Mouse (Mus musculus): ENCODE data around the gene Emcn. TPM values are rescaled to one million over a fixed set of nuclear protein-coding genes. Genes with fewer than 3 reads are reported as not detected.

Emcn gene
- polyA plus RNA-seq, 1 experiment from 2014 or later, result 14.6 TPM

DNA sequence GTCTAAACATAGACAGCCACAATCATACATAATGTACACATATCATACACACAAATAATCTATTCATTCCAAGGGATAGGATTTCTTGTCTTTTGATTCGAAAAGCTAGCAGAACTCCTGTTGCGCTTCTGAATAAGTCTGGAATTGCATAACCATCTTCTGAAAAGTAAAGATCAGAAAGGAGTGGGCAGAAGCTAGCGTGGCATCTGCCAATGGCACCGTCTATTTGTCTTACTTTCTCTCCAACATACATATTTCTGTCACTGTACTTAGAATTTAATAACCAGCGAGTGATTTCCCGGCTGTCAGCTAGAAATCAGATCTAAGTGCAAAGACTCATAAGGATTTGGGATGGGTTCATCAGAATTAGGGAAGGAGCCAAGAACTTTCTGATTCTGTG is 88.6 kb downstream of the Emcn start:
- H3K4me3 ChIP-seq (replicated peaks), result no peak overlapping the region
- ATAC-seq (ENCODE audit: low FRiP score), result no peak

DNA sequence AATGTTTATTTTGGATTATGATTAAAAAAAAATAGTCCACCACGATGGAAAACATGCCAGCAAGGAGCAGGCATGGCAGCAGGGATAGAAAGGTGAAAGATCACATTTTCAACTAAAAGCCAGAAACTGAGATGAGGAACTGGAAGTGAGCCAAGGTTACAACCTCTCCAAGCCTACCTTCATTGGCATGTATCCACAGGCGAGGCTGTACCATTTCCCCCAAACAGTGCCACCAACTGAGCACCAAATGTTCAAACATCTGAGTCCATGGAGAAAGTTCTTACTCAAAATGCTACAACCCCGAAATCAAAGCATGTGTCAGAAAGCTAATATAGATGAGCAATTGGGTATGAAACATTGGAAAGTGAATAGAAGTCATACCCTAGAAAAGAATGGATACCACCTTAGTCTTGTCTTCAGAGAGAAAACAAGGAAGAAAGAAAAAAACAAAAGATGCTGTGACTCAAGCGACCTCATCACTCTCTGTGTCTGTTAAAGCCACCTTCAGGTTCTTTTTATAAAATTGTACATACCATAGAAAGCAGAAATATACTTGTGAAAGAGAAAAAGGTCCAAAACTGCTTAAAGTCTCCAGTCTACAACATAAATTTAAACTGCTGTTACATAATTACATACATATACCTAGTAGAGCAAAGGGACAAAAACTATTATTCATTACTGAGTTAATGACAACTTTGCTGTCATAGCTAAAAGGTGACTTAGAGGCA is 124.2 kb downstream of the Emcn start:
- no peak overlapping the region for H3K4me2 ChIP-seq
- no peaks in the 10 kb centered on the region for H3K9me3 ChIP-seq
- 83% methylated on average over 4 of the region's 4 CpGs for WGBS
- no peaks in the 10 kb centered on the region for H3K4me1 ChIP-seq
- H3K9ac ChIP-seq, result no peak overlapping the region
- H3K4me3 ChIP-seq (replicated peaks), result no peak overlapping the region
- no peak for ATAC-seq (ENCODE audit: low FRiP score)
- H3K36me3 ChIP-seq (replicated peaks), result no peaks in the 10 kb centered on the region
- no peaks in the 10 kb centered on the region for H3K27me3 ChIP-seq
- H3K27ac ChIP-seq, result no peak overlapping the region

More for the DNA sequence above, 88.6 kb downstream of the Emcn start:
- no peak overlapping the region for H3K27ac ChIP-seq
- H3K36me3 ChIP-seq (replicated peaks), result no peaks in the 10 kb centered on the region
- H3K4me2 ChIP-seq, result no peak overlapping the region
- H3K9me3 ChIP-seq, result no peaks in the 10 kb centered on the region
- no peaks in the 10 kb centered on the region for H3K27me3 ChIP-seq
- no peaks in the 10 kb centered on the region for H3K4me1 ChIP-seq
- no peak overlapping the region for H3K9ac ChIP-seq
- 92% methylated on average over 6 of the region's 6 CpGs for WGBS

DNA sequence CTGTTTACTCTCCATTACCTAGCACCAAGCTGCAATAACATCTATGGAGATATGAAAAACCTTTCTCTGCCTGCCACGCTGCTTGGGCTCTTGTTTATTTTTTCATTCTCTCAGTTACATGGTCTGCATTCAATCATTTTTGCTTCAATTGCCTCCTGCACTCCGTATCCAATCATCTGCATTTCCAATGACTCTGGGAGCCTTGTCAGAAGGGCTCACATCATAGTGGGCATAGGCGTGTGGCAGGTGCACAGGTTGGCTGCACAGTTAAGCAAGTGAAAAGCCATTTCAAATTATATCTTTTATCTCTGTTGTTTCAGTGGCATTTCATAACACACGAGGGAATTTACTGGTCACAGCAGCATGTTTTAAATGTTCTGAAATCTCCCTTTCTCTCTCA is 125.1 kb downstream of the Emcn start:
- no peaks in the 10 kb centered on the region for H3K27me3 ChIP-seq
- no peak overlapping the region for H3K4me2 ChIP-seq
- no peak overlapping the region for H3K4me3 ChIP-seq (replicated peaks)
- H3K36me3 ChIP-seq (replicated peaks), result no peaks in the 10 kb centered on the region
- H3K27ac ChIP-seq, result no peak overlapping the region
- 76% methylated on average over 4 of the region's 4 CpGs for WGBS
- no peaks in the 10 kb centered on the region for H3K9me3 ChIP-seq
- no peak for ATAC-seq (ENCODE audit: low FRiP score)
- H3K4me1 ChIP-seq, result no peaks in the 10 kb centered on the region
- no peak overlapping the region for H3K9ac ChIP-seq

DNA sequence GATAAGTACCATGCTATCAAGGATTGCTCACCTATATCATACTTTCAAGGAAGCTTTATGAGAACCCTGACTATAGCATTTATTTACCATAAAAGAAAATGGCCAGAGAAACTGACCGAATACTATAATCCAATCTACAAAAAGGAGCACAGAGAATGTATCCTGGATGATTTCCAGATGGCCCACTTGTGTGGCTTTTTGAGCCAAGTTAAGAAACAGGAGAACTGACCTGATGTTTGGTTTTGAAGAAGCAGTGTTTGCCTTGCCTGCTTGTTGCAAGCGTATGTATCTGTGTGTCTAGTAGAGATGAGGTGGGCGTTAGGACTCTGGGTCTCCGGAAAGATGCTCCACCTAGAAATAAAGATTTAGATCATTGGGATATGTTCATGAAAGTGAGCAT is 125.9 kb downstream of the Emcn start:
- Histone ChIP-seq H3K27ac (no peak overlapping the region), H3K9me3 (no peaks in the 10 kb centered on the region), H3K4me3 (replicated peaks) (no peak overlapping the region), H3K36me3 (replicated peaks) (no peaks in the 10 kb centered on the region), H3K4me1 (no peaks in the 10 kb centered on the region), H3K9ac (no peak overlapping the region), H3K27me3 (no peaks in the 10 kb centered on the region), H3K4me2 (no peak overlapping the region)
- 94% methylated on average over 4 of the region's 4 CpGs for WGBS
- no peak for ATAC-seq (ENCODE audit: low FRiP score)

DNA sequence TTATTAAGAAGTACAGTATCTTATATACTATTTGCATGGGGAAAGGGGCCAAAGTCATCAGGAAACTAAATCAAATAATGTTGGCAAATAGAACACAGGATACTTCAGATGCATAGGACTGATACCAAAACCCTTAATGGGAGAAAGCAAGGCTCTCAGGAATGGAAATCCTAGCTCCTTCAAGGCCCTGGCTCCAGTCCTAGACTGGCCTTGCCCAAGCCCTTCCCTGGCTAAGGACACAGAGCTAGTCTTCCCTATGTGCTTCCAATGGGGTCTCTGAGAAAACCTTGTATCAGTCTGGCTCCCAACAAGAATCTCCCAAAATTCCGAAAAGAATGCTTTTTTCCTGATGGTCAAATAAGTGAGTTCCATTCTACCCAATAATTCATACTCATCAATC is 126.5 kb downstream of the Emcn start:
- no peak overlapping the region for H3K4me2 ChIP-seq
- no peaks in the 10 kb centered on the region for H3K4me1 ChIP-seq
- H3K9ac ChIP-seq, result no peak overlapping the region
- ATAC-seq (ENCODE audit: low FRiP score), result no peak
- no peak overlapping the region for H3K27ac ChIP-seq
- H3K27me3 ChIP-seq, result no peaks in the 10 kb centered on the region
- H3K36me3 ChIP-seq (replicated peaks), result no peaks in the 10 kb centered on the region
- WGBS, result 88% methylated on average over 1 of the region's 1 CpGs
- H3K4me3 ChIP-seq (replicated peaks), result no peak overlapping the region
- no peaks in the 10 kb centered on the region for H3K9me3 ChIP-seq

DNA sequence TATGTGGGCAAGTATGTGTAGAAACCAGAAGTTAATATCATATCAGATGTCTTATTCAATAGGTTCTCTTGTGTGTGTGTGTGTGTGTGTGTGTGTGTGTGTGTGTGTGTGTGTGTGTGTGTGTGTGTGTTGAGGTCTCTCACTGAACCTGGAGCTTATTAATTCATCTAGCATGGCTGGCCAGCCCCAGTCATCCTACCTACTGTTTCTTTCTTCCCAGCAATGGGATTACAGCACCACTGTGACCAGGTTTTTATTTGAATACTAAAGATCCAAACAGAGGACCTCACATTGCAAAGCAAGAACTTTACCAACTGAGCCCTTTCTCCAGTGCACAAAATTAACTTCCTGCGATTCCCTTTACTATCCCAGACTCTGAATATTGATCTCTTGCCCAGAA is 131.3 kb downstream of the Emcn start:
- ATAC-seq (ENCODE audit: low FRiP score), result no peak
- H3K4me1 ChIP-seq, result no peaks in the 10 kb centered on the region
- no peak overlapping the region for H3K4me3 ChIP-seq (replicated peaks)
- no peak overlapping the region for H3K4me2 ChIP-seq
- no peak overlapping the region for H3K27ac ChIP-seq
- H3K27me3 ChIP-seq, result no peaks in the 10 kb centered on the region
- 92% methylated on average over 1 of the region's 1 CpGs for WGBS
- no peak overlapping the region for H3K9ac ChIP-seq
- H3K9me3 ChIP-seq, result no peaks in the 10 kb centered on the region
- no peaks in the 10 kb centered on the region for H3K36me3 ChIP-seq (replicated peaks)

DNA sequence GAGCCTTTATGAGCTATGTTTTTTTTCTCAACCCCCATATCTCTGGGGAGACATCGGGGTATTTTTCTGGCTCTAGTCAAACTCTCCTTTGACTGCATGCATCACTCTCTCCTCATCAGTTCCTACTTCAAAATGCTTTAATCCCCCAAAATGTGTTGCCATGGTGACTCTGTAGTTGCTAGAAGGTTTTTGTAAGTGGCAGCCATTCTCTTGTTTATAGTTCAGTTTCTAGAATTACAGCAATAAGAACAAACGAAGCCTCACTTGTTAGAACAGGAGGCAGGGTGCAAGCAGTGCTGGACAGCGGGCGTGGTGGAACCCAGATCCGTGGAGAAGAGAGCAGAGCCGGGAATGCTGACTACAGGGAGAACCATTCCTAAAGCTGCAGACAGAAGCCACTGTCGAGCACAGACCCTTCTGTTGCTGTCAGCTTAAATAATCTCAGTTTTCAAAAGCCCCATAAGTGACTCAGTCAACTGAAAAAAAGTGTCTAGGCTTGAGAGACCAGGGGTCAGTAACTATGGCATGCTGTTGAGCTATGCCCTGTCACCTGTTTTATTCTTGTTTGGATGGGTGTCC is 139.0 kb downstream of the Emcn start:
- no peak overlapping the region for H3K4me2 ChIP-seq
- no peak overlapping the region for H3K4me3 ChIP-seq (replicated peaks)
- no peak overlapping the region for H3K27ac ChIP-seq
- peaks cover 12% of the 10 kb centered on the region for H3K4me1 ChIP-seq
- ATAC-seq (ENCODE audit: low FRiP score), result no peak
- WGBS, result 40% methylated on average over 7 of the region's 7 CpGs
- H3K9me3 ChIP-seq, result no peaks in the 10 kb centered on the region
- no peaks in the 10 kb centered on the region for H3K27me3 ChIP-seq
- no peak overlapping the region for H3K9ac ChIP-seq
- no peaks in the 10 kb centered on the region for H3K36me3 ChIP-seq (replicated peaks)

DNA sequence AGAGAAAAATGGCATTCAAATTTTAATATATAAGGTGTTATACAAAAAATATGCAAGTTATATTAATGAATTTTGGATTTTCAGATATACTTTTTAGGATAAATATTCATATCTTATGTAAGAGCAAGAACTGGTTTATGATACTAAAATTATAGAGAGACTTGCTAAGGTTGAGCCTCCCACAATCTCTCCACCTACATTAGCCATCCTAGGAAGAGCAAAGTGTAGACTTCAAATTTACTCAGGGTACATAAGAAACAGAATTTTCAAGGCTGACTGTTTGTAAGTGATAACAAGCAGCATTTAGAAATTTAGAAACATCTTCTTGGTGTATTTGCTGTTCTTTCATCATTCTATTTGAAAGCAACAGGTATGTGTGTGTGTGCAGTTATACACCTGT is 140.3 kb downstream of the Emcn start:
- no peak overlapping the region for H3K9ac ChIP-seq

More for the DNA sequence above, 140.3 kb downstream of the Emcn start:
- no peak overlapping the region for H3K27ac ChIP-seq
- peaks cover 12% of the 10 kb centered on the region for H3K4me1 ChIP-seq
- ATAC-seq (ENCODE audit: low FRiP score), result no peak
- H3K4me2 ChIP-seq, result no peak overlapping the region
- no peaks in the 10 kb centered on the region for H3K36me3 ChIP-seq (replicated peaks)
- no peak overlapping the region for H3K4me3 ChIP-seq (replicated peaks)
- H3K9me3 ChIP-seq, result no peaks in the 10 kb centered on the region
- no peaks in the 10 kb centered on the region for H3K27me3 ChIP-seq

Measured in forebrain, embryonic 12.5 days (tissue).